Mouse (Mus musculus): Measurements from ENCODE around the gene Cacng2. TPM values are rescaled to one million over a fixed set of nuclear protein-coding genes. Genes with fewer than 3 reads are reported as not detected.

Gene Cacng2
- polyA plus RNA-seq (2015; fragmentation: Nextera tagmentation; extraction: Ambion mirVana) = not detected in 2 replicates

DNA sequence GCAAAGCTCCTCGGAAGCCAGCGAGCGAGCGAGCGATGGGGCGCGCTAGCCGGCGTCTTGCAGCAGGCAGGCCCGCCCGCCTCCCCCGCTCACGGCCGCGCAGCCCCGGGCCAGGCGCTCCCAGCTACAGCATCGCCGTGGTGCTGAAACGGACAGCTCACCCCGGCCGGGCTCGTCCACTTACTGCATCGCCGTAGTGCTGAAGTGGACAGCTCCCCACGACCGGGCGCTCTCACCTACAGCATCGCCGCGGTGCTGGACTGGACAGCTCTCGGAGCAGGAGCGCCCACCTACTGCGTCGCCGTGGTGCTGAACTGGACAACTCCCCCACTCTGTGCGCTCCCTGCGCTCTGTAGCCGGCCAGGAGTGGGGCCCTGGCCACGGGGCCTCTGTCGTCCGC, at the start of gene Cacng2:
Gene Cacng2 (minus strand): TSS at position 325 of the 400 bp plus-strand sequence.
- DNase-seq (ENCODE audit: low spot score) = peak; percentile 92

GRCm38 (mm10) chr15:78169566-78169965, 49.7 kb upstream of the Cacng2 start:
- DNase-seq (ENCODE audit: low spot score) = no peak

DNA sequence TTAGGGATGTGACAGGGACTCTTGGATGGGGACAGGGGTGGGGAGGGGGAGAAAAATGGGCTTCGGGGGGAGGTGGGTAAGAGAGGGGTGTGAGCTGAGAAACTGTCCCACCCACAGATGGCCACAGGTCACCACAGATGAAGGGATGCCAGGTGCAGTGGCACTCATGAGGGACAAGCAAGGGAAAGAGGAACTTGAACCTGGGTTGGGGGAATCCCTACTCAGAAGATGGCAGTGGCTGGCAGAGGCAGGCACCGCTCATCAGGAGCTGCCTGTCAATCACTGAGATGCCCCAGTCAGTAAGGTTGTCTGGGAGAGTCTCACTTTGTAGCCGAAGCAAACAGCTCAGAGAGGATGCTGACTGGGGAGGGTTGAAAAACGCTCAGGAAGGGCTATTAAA, 45.5 kb upstream of the Cacng2 start:
- DNase-seq (ENCODE audit: low spot score) = no peak

- no peak for DNase-seq (ENCODE audit: low spot score)
These were observed 44.6 kb upstream of the Cacng2 start for GRCm38 (mm10) chr15:78164466-78164865.

DNA sequence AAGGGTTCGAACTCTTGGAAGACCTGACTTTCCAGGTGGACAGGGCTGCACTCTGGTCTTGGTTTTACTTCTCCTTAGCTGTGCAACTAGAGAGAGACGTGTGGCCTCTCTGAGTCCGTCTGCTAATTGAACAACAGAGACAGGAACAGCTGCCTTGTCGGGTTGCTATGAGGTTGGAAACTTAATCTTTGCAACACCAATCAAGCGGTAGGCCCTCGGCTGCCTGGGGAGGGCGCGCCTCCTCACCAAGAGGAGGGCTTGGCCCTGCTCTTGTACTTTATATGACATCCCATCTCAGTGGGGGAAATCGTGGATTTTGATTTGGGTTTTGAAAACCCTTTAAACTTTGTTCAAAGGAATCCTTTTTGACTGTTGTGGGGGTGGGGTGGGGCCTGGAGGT, 42.1 kb upstream of the Cacng2 start:
- DNase-seq (ENCODE audit: low spot score) = no peak

GRCm38 (mm10) chr15:78158335-78158734, 38.5 kb upstream of the Cacng2 start:
- DNase-seq (ENCODE audit: low spot score) = no peak

- DNase-seq (ENCODE audit: low spot score) = no peak
These were observed 38.0 kb upstream of the Cacng2 start for GRCm38 (mm10) chr15:78157824-78158223.

- no peak for DNase-seq (ENCODE audit: low spot score)
These were observed 37.5 kb upstream of the Cacng2 start for GRCm38 (mm10) chr15:78157330-78157729.

GRCm38 (mm10) chr15:78155421-78155820, 35.6 kb upstream of the Cacng2 start:
- no peak for DNase-seq (ENCODE audit: low spot score)

- DNase-seq (ENCODE audit: low spot score) = no peak
These were observed 33.4 kb upstream of the Cacng2 start for GRCm38 (mm10) chr15:78153045-78153775.

DNA sequence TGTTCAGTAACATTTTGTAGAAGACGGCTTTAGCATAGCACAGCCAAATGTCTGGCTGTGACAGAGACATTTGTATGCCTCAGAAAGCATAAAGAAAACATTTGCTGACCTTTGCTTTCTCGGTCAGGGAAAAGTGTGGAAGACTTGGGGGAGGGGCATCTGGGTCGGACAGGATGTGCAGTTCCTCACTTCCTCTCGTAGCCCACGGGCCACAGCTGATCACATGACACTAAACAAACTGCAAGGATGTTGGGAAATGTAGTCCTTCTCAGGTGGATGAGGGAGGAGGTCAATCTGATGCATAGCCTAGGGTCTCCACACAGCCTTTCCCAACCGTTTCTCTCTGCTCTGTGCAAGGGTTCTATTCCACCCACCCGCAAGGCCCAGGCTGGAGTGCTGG, 28.7 kb upstream of the Cacng2 start:
- DNase-seq (ENCODE audit: low spot score) = no peak

DNA sequence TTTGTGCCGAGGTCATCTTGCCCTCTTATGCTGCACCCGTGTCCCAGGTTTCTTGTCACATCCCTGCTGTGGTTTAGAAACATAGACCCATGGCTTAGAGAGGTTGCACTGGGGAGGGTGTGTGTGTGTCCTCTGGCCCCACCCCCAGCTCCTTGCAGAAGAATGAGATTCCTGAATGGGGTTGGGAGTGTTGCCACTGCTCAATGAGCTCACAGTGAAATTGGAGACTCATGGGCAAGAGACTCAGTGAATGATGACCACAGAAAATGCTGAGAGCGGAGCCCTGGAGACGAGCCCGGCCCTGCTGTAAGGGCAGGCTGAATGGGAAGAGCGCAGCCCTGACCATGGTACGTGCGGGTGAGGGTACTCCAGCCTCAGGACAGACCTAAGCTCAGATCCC, 20.4 kb upstream of the Cacng2 start:
- no peak for DNase-seq (ENCODE audit: low spot score)

DNA sequence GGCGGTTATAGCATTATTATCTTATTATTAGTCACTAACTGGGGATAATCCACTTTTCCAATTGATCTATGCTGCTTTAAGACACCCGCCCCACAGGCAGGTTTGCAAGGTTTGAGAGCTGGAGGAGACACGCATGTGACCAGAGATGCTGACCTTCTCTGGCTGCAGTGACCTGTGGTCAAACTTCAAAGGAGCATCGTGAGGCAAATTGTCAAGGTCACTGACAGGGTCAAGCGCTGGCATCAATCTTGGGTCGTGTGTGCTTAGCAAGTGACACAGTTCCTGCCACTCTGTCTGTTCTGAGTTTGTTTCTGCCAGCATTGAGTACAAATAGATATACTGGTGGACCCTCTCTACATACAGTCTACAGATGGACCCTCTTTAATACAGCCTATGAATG, 14.8 kb upstream of the Cacng2 start:
- no peak for DNase-seq (ENCODE audit: low spot score)

- no peak for DNase-seq (ENCODE audit: low spot score)
These were observed 13.6 kb upstream of the Cacng2 start for GRCm38 (mm10) chr15:78133389-78133788.

DNA sequence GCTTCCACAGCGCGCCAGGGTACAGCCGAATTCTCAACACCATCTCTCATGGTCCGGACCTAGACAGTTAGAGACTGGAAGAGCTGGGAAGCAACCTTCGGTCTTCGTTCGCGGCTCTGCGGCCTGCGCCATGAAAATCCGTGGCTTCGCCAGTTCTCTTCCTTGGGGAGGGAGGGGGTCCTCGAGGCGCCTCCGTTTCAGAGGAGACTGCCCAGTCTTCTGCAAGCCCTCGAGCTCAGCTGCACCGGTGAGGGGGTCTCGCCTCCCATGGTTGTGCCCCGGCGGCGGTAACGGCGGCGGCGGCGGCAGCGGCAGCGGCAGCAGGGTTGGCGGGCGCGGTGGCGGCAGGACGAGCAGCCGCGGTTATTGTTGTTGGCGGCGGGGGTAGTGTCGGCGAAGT, 580 bp downstream of the Cacng2 start:
- DNase-seq (ENCODE audit: low spot score) = no peak

DNA sequence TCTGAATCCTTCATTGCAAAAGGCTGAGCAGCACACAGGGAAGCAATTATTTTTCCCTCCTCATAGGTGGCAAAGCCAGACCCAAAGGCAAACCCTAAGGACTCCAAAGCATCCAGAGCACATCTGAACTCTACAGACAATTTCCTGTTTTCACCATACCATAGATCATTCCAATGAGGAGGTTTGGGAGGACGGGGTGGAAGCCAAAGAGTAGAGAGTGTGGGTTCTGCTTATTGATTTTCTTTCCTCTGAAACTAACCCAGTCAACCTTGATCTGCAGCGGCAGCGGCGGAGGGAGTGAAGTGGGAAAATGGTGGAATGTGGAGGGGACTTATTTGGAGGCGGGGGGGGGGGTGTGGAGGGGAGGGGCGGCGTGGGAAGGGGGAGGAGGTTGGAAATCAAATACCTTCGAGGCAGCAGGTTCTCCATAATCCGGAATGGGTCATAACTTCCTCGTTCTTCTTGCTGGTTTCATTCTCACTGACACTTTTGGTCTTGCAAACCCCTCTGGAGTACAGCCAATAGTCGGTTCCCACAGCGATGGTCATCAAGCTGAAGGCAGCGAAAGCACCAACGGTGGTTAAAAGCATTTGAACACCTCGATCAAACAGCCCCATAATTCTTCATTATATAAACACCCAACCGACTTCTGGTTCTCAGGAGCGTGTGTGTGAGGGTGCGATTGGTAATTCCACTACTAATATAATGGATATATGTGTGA, 1.4 kb downstream of the Cacng2 start:
- no peak for DNase-seq (ENCODE audit: low spot score)

- DNase-seq (ENCODE audit: low spot score) = no peak
These were observed 2.1 kb downstream of the Cacng2 start for GRCm38 (mm10) chr15:78117731-78118130.

GRCm38 (mm10) chr15:78116936-78117335, 2.9 kb downstream of the Cacng2 start:
- no peak for DNase-seq (ENCODE audit: low spot score)

- no peak for DNase-seq (ENCODE audit: low spot score)
These were observed 3.6 kb downstream of the Cacng2 start for GRCm38 (mm10) chr15:78116244-78116643.

DNA sequence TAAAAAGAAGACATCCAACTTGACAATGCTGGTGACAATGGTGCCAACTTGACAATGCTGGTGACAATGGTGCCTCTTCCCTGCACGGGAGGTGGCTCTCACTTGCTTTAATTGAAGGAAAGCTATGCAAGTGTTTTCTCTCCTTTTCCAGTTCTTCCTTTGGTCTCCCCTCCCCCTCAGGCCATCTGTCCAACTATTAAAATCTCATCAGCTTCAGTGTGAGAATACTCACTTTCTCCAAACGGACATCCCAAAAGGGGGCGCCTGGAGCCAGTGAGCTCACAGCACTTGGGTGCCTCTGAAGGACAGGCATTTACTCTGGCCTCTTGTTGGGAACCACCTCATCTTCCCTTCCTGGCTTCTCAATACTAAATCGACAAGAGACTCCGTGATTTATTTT, 20.3 kb downstream of the Cacng2 start:
- no peak for DNase-seq (ENCODE audit: low spot score)

DNA sequence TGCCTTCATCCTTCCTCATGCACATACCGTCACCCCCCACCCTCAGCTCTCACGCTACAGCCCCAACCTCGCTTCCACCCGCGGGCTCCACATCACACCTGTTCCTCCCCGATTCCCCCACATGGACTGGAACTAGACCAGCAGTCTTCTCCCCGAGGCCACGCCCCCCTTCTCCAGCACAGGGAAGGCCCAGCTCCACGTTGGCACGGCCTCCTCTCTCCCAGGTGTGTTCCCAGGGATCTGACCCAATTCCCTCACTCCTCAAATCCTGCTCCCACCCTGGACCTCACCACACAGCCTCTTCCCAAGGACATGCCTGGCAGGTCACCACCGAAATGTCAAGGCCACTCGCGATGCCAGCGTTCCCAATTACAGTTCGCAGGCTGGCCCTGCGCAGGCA, 23.8 kb downstream of the Cacng2 start:
- no peak for DNase-seq (ENCODE audit: low spot score)

GRCm38 (mm10) chr15:78093597-78093996, 26.2 kb downstream of the Cacng2 start:
- no peak for DNase-seq (ENCODE audit: low spot score)

Measured in thymus, postnatal 0 days (tissue).